Mouse (Mus musculus): ENCODE measurements around the gene Aspscr1. TPM values are rescaled to one million over a fixed set of nuclear protein-coding genes. Genes with fewer than 3 reads are reported as not detected.

The Aspscr1 gene
- polyA plus RNA-seq, 1 experiment from 2014 or later = 122 TPM

GRCm38 (mm10) chr11:120711980-120712604 is 39.3 kb downstream of the Aspscr1 start:
- H3K27ac ChIP-seq (replicated peaks; ENCODE audit: low read depth, low read length) = no peak overlapping the region

GRCm38 (mm10) chr11:120712771-120713568 is 40.2 kb downstream of the Aspscr1 start:
- under 1% methylated on average over 38 of the region's 38 CpGs for WGBS
- no peak overlapping the region; the same call in 1 of the 2 replicates for H3K27ac ChIP-seq (replicated peaks; ENCODE audit: low read depth, low read length)
- H3K4me3 ChIP-seq (ENCODE audit: low read depth, low read length) = peak overlapping the region; percentile 51
- H3K9me3 ChIP-seq (ENCODE audit: control insufficient read depth, low read length) = no peaks in the 10 kb centered on the region
- peak overlapping the region; percentile 97 for H3K4me2 ChIP-seq (ENCODE audit: low read depth, severe bottlenecking)
- H3K4me1 ChIP-seq (ENCODE audit: control insufficient read depth, insufficient read depth, low read length) = peaks cover 20% of the 10 kb centered on the region
- ATAC-seq (ENCODE audit: insufficient number of reproducible peaks, low FRiP score, low TSS enrichment, low read depth) = peak; percentile 29
- H3K27me3 ChIP-seq (ENCODE audit: control insufficient read depth, insufficient read depth, low read length) = no peaks in the 10 kb centered on the region
- peak overlapping the region; percentile 61 for H3K9ac ChIP-seq (ENCODE audit: low read length)
- peak; percentile 77 for DNase-seq (ENCODE audit: low spot score)
- peaks cover 10% of the 10 kb centered on the region; the same call in 1 of the 2 replicates for H3K36me3 ChIP-seq (ENCODE audit: control insufficient read depth, insufficient read depth, low read length)

More at GRCm38 (mm10) chr11:120711980-120712604, 39.3 kb downstream of the Aspscr1 start:
- no peak for ATAC-seq (ENCODE audit: insufficient number of reproducible peaks, low FRiP score, low TSS enrichment, low read depth)
- DNase-seq (ENCODE audit: low spot score) = no peak
- Histone ChIP-seq H3K4me2 (ENCODE audit: low read depth, severe bottlenecking) (peak overlapping the region; percentile 97), H3K9me3 (ENCODE audit: control insufficient read depth, low read length) (no peaks in the 10 kb centered on the region), H3K36me3 (ENCODE audit: control insufficient read depth, insufficient read depth, low read length) (peaks cover 6% of the 10 kb centered on the region; the same call in 1 of the 2 replicates), H3K4me3 (ENCODE audit: low read depth, low read length) (no peak overlapping the region), H3K9ac (ENCODE audit: low read length) (no peak overlapping the region), H3K4me1 (ENCODE audit: control insufficient read depth, insufficient read depth, low read length) (peaks cover 28% of the 10 kb centered on the region), H3K27me3 (ENCODE audit: control insufficient read depth, insufficient read depth, low read length) (no peaks in the 10 kb centered on the region)
- 52% methylated on average over 8 of the region's 8 CpGs for WGBS

GRCm38 (mm10) chr11:120713580-120714518 is 41.1 kb downstream of the Aspscr1 start, which contains the start of the genes Cenpx and Lrrc45:
Gene Cenpx (minus strand): TSS chr11:120713738.
Gene Lrrc45 (plus strand): TSS chr11:120713925.
- peaks cover 16% of the 10 kb centered on the region; the same call in 1 of the 2 replicates for H3K36me3 ChIP-seq (ENCODE audit: control insufficient read depth, insufficient read depth, low read length)
- H3K4me1 ChIP-seq (ENCODE audit: control insufficient read depth, insufficient read depth, low read length) = peaks cover 20% of the 10 kb centered on the region
- H3K9me3 ChIP-seq (ENCODE audit: control insufficient read depth, low read length) = no peaks in the 10 kb centered on the region
- no peak within 1 kb of the TSS; the same call in 1 of the 2 replicates for H3K27ac ChIP-seq (replicated peaks; ENCODE audit: low read depth, low read length)
- DNase-seq (ENCODE audit: low spot score) (peak; percentile 96), ATAC-seq (ENCODE audit: insufficient number of reproducible peaks, low FRiP score, low TSS enrichment, low read depth) (peak; percentile 93)
- H3K4me3 ChIP-seq (ENCODE audit: low read depth, low read length) = peak within 1 kb of the TSS; percentile 51
- peak within 1 kb of the TSS; percentile 61 for H3K9ac ChIP-seq (ENCODE audit: low read length)
- H3K27me3 ChIP-seq (ENCODE audit: control insufficient read depth, insufficient read depth, low read length) = no peaks in the 10 kb centered on the region
- WGBS = 3% methylated on average over 50 of the region's 53 CpGs
- H3K4me2 ChIP-seq (ENCODE audit: low read depth, severe bottlenecking) = peak within 1 kb of the TSS; percentile 97

GRCm38 (mm10) chr11:120714546-120714945 is 41.8 kb downstream of the Aspscr1 start:
- Histone ChIP-seq H3K9ac (ENCODE audit: low read length) (peak overlapping the region; percentile 56), H3K4me1 (ENCODE audit: control insufficient read depth, insufficient read depth, low read length) (peaks cover 20% of the 10 kb centered on the region), H3K4me2 (ENCODE audit: low read depth, severe bottlenecking) (peak overlapping the region; percentile 97), H3K9me3 (ENCODE audit: control insufficient read depth, low read length) (no peaks in the 10 kb centered on the region), H3K36me3 (ENCODE audit: control insufficient read depth, insufficient read depth, low read length) (peaks cover 16% of the 10 kb centered on the region; the same call in 1 of the 2 replicates), H3K27me3 (ENCODE audit: control insufficient read depth, insufficient read depth, low read length) (no peaks in the 10 kb centered on the region), H3K27ac (replicated peaks; ENCODE audit: low read depth, low read length) (no peak overlapping the region), H3K4me3 (ENCODE audit: low read depth, low read length) (peak overlapping the region; percentile 51)
- DNase-seq (ENCODE audit: low spot score) = no peak
- no peak for ATAC-seq (ENCODE audit: insufficient number of reproducible peaks, low FRiP score, low TSS enrichment, low read depth)
- WGBS = 60% methylated on average over 10 of the region's 10 CpGs

- Histone ChIP-seq H3K9ac (ENCODE audit: low read length) (peak overlapping the region; percentile 35; the same call in 1 of the 2 replicates), H3K9me3 (ENCODE audit: control insufficient read depth, low read length) (no peaks in the 10 kb centered on the region), H3K36me3 (ENCODE audit: control insufficient read depth, insufficient read depth, low read length) (peaks cover 16% of the 10 kb centered on the region; the same call in 1 of the 2 replicates), H3K27ac (replicated peaks; ENCODE audit: low read depth, low read length) (no peak overlapping the region), H3K4me2 (ENCODE audit: low read depth, severe bottlenecking) (no peak overlapping the region), H3K4me3 (ENCODE audit: low read depth, low read length) (no peak overlapping the region), H3K4me1 (ENCODE audit: control insufficient read depth, insufficient read depth, low read length) (peaks cover 20% of the 10 kb centered on the region), H3K27me3 (ENCODE audit: control insufficient read depth, insufficient read depth, low read length) (no peaks in the 10 kb centered on the region)
- ATAC-seq (ENCODE audit: insufficient number of reproducible peaks, low FRiP score, low TSS enrichment, low read depth) (no peak), DNase-seq (ENCODE audit: low spot score) (no peak)
- WGBS = 90% methylated on average over 9 of the region's 9 CpGs
Measured at GRCm38 (mm10) chr11:120715131-120715530, 42.4 kb downstream of the Aspscr1 start.

- no peaks in the 10 kb centered on the region for H3K9me3 ChIP-seq (ENCODE audit: control insufficient read depth, low read length)
- H3K4me1 ChIP-seq (ENCODE audit: control insufficient read depth, insufficient read depth, low read length) = peaks cover 22% of the 10 kb centered on the region
- H3K4me3 ChIP-seq (ENCODE audit: low read depth, low read length) = no peak overlapping the region
- no peak overlapping the region for H3K27ac ChIP-seq (replicated peaks; ENCODE audit: low read depth, low read length)
- no peak for ATAC-seq (ENCODE audit: insufficient number of reproducible peaks, low FRiP score, low TSS enrichment, low read depth)
- no peaks in the 10 kb centered on the region for H3K27me3 ChIP-seq (ENCODE audit: control insufficient read depth, insufficient read depth, low read length)
- H3K36me3 ChIP-seq (ENCODE audit: control insufficient read depth, insufficient read depth, low read length) = peaks cover 16% of the 10 kb centered on the region; the same call in 1 of the 2 replicates
- no peak overlapping the region for H3K9ac ChIP-seq (ENCODE audit: low read length)
- 90% methylated on average over 9 of the region's 9 CpGs for WGBS
- DNase-seq (ENCODE audit: low spot score) = no peak
- no peak overlapping the region for H3K4me2 ChIP-seq (ENCODE audit: low read depth, severe bottlenecking)
Measured at GRCm38 (mm10) chr11:120719242-120719641, 46.5 kb downstream of the Aspscr1 start.

GRCm38 (mm10) chr11:120719841-120720376 is 47.1 kb downstream of the Aspscr1 start:
- no peak for DNase-seq (ENCODE audit: low spot score)
- Histone ChIP-seq H3K4me2 (ENCODE audit: low read depth, severe bottlenecking) (no peak overlapping the region), H3K27ac (replicated peaks; ENCODE audit: low read depth, low read length) (no peak overlapping the region), H3K9me3 (ENCODE audit: control insufficient read depth, low read length) (no peaks in the 10 kb centered on the region), H3K4me3 (ENCODE audit: low read depth, low read length) (no peak overlapping the region), H3K4me1 (ENCODE audit: control insufficient read depth, insufficient read depth, low read length) (peaks cover 16% of the 10 kb centered on the region; the same call in 1 of the 2 replicates), H3K36me3 (ENCODE audit: control insufficient read depth, insufficient read depth, low read length) (peaks cover 16% of the 10 kb centered on the region; the same call in 1 of the 2 replicates), H3K9ac (ENCODE audit: low read length) (no peak overlapping the region), H3K27me3 (ENCODE audit: control insufficient read depth, insufficient read depth, low read length) (no peaks in the 10 kb centered on the region)
- WGBS = 86% methylated on average over 13 of the region's 13 CpGs
- no peak for ATAC-seq (ENCODE audit: insufficient number of reproducible peaks, low FRiP score, low TSS enrichment, low read depth)

Measured in limb, embryonic 11.5 days (tissue).